In the genomic region with DNA sequence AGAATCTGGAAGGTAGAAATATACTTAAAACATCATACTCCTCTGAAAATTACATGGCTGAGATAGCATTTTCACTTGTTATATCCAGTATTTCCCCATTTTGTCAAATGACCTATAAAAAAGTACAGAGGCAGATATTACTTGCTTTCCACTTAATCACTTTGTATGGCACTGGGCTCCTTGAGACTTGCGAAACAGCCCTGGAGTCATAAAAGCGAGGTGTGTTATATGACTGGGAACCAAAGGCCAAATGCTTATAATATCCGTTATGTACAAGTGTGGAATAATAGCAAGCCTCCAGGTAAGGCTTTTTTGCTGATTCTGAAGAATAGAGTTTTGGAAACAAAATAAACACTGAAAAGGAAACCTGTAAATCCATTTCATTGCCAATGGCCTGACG, we compare ENCODE assay signal across 31 mouse cellular contexts.
"Had no signal": no experiment of that assay in that cellular context is flagged by ENCODE, and none has a peak within 500 bp of the region (broad histone marks: within the 10 kb centered on the region; RNA-seq: fewer than 3 reads in every experiment).

No protein-coding gene starts in this region.

- DNase-seq: left cerebral cortex, postnatal 4 days; liver; liver, embryonic 13.5 days; liver, postnatal 0 days; lung, adult 18-20 months; lung, adult 2 months; lung, embryonic 14.5 days; lung, postnatal 10 days; lung, postnatal 36 days; lung, postnatal 4 days; midbrain, embryonic 14.5 days had no signal

- H3K4me3 ChIP-seq: limb, embryonic 10.5 days; limb, embryonic 12.5 days; limb, embryonic 13.5 days; limb, embryonic 15.5 days; liver, embryonic 12.5 days; liver, embryonic 13.5 days; liver, embryonic 15.5 days; lung, embryonic 15.5 days; megakaryocyte, embryonic 14.5 days; midbrain, embryonic 10.5 days; midbrain, embryonic 12.5 days; midbrain, embryonic 13.5 days; midbrain, embryonic 15.5 days; myocyte; neural tube, embryonic 12.5 days had no signal

- H3K9me3 ChIP-seq: limb, embryonic 10.5 days; limb, embryonic 12.5 days; limb, embryonic 13.5 days; limb, embryonic 15.5 days; liver, embryonic 12.5 days; liver, embryonic 13.5 days; liver, embryonic 15.5 days; lung, embryonic 15.5 days; megakaryocyte, embryonic 14.5 days; midbrain, embryonic 10.5 days; midbrain, embryonic 12.5 days; midbrain, embryonic 13.5 days; midbrain, embryonic 15.5 days; neural tube, embryonic 12.5 days had no signal

- H3K4me1 ChIP-seq: limb, embryonic 10.5 days; limb, embryonic 12.5 days; limb, embryonic 13.5 days; limb, embryonic 15.5 days; liver, embryonic 12.5 days; liver, embryonic 13.5 days; liver, embryonic 15.5 days; lung, embryonic 15.5 days; megakaryocyte, embryonic 14.5 days; midbrain, embryonic 10.5 days; midbrain, embryonic 12.5 days; midbrain, embryonic 13.5 days; midbrain, embryonic 15.5 days; neural tube, embryonic 12.5 days had no signal

- H3K36me3 ChIP-seq: limb, embryonic 10.5 days; limb, embryonic 12.5 days; limb, embryonic 13.5 days; limb, embryonic 15.5 days; liver, embryonic 12.5 days; liver, embryonic 13.5 days; liver, embryonic 15.5 days; lung, embryonic 15.5 days; midbrain, embryonic 10.5 days; midbrain, embryonic 12.5 days; midbrain, embryonic 13.5 days; midbrain, embryonic 15.5 days; neural tube, embryonic 12.5 days had no signal

- ATAC-seq: liver, embryonic 12.5 days; liver, postnatal 0 days; lung, postnatal 0 days; midbrain, embryonic 13.5 days; midbrain, embryonic 15.5 days; midbrain, embryonic 16.5 days had no signal

- H3K27ac ChIP-seq: limb, embryonic 10.5 days; limb, embryonic 12.5 days; limb, embryonic 13.5 days; limb, embryonic 15.5 days; liver, embryonic 12.5 days; liver, embryonic 13.5 days; liver, embryonic 14.5 days; liver, embryonic 15.5 days; lung, embryonic 15.5 days; macrophage; midbrain, embryonic 10.5 days; midbrain, embryonic 12.5 days; midbrain, embryonic 13.5 days; midbrain, embryonic 15.5 days; neural tube, embryonic 12.5 days had no signal

- H3K27me3 ChIP-seq: limb, embryonic 12.5 days; limb, embryonic 13.5 days; limb, embryonic 15.5 days; liver, embryonic 12.5 days; liver, embryonic 13.5 days; liver, embryonic 15.5 days; lung, embryonic 15.5 days; megakaryocyte, embryonic 14.5 days; midbrain, embryonic 12.5 days; midbrain, embryonic 13.5 days; midbrain, embryonic 15.5 days; neural tube, embryonic 12.5 days had no signal

- H3K9ac ChIP-seq: limb, embryonic 12.5 days; limb, embryonic 13.5 days; limb, embryonic 15.5 days; liver, embryonic 12.5 days; liver, embryonic 13.5 days; liver, embryonic 14.5 days; liver, embryonic 15.5 days; liver, postnatal 0 days; lung, embryonic 14.5 days; lung, embryonic 15.5 days; midbrain, embryonic 12.5 days; midbrain, embryonic 13.5 days; midbrain, embryonic 15.5 days; neural tube, embryonic 12.5 days had no signal

- H3K4me2 ChIP-seq: limb, embryonic 12.5 days; limb, embryonic 13.5 days; limb, embryonic 15.5 days; liver, embryonic 11.5 days; liver, embryonic 12.5 days; liver, embryonic 13.5 days; liver, embryonic 15.5 days; lung, embryonic 14.5 days; lung, embryonic 15.5 days; midbrain, embryonic 11.5 days; midbrain, embryonic 12.5 days; midbrain, embryonic 13.5 days; midbrain, embryonic 15.5 days; neural tube, embryonic 12.5 days had no signal
